Mouse (Mus musculus) mouse trophoblast stem cell (cell line): ENCODE data around the gene Ifit1bl1.
"Not testable (repeated sequence)": the region's sequence is repeated elsewhere in the genome, so short reads cannot be mapped to it uniquely, and the experiment has no call there.

Source experiments
- in situ Hi-C, 2 experiments: fragments of 300-500 bp; cut with MseI, MboI; formaldehyde crosslinking; loops; 2 replicates in 1 of 2; 3 replicates in 1 of 2; pipeline ENCODE4 v1.15.1; 2025

The Ifit1bl1 gene

GRCm38 (mm10) chr19:34601888-34602287 is at the start of gene Ifit1bl1:
Gene Ifit1bl1, minus strand, starts transcription at chr19:34601956.
- in situ Hi-C loops: not testable (repeated sequence)

- in situ Hi-C loops: no loop called here
These were observed 49.2 kb upstream of the Ifit1bl1 start for GRCm38 (mm10) chr19:34650997-34651396.

GRCm38 (mm10) chr19:34650276-34650675 is 48.5 kb upstream of the Ifit1bl1 start:
- in situ Hi-C loops: no loop called here

GRCm38 (mm10) chr19:34647630-34648029 is 45.9 kb upstream of the Ifit1bl1 start:
- in situ Hi-C loops: loop anchor here (25.0 kb wide), 1 partner anchor 310 kb away; no protein-coding TSS in a partner anchor

GRCm38 (mm10) chr19:34642616-34643015 is 40.9 kb upstream of the Ifit1bl1 start:
- in situ Hi-C loops: loop anchor here (25.0 kb wide), 1 partner anchor 305 kb away; no protein-coding TSS in a partner anchor

GRCm38 (mm10) chr19:34640623-34641022 is 38.9 kb upstream of the Ifit1bl1 start, which contains the start of the genes Ifit1bl2 and Ifit1:
Gene Ifit1bl2, minus strand, starts transcription at chr19:34640743.
Gene Ifit1, plus strand, starts transcription at chr19:34640871.
- in situ Hi-C loops: loop anchor here (25.0 kb wide), 1 partner anchor 303 kb away; no protein-coding TSS in a partner anchor

GRCm38 (mm10) chr19:34636933-34637557 is 35.3 kb upstream of the Ifit1bl1 start:
- in situ Hi-C loops: loop anchor here (5.0 to 25.0 kb wide), 2 partner anchors 90 to 300 kb away; no protein-coding TSS in a partner anchor

- in situ Hi-C loops: loop anchor here (25.0 kb wide), 1 partner anchor 296 kb away; no protein-coding TSS in a partner anchor
These were observed 31.7 kb upstream of the Ifit1bl1 start for GRCm38 (mm10) chr19:34633484-34633883.

GRCm38 (mm10) chr19:34631487-34631886 is 29.7 kb upstream of the Ifit1bl1 start:
- in situ Hi-C loops: loop anchor here (25.0 kb wide), 1 partner anchor 294 kb away; no protein-coding TSS in a partner anchor

GRCm38 (mm10) chr19:34627496-34627895 is 25.7 kb upstream of the Ifit1bl1 start:
- in situ Hi-C loops: loop anchor here (25.0 kb wide), 1 partner anchor 290 kb away; no protein-coding TSS in a partner anchor

- in situ Hi-C loops: loop anchor here (25.0 kb wide), 1 partner anchor 287 kb away; no protein-coding TSS in a partner anchor
These were observed 22.9 kb upstream of the Ifit1bl1 start for GRCm38 (mm10) chr19:34624663-34625062.

GRCm38 (mm10) chr19:34623781-34624180 is 22.0 kb upstream of the Ifit1bl1 start:
- in situ Hi-C loops: no loop called here

- in situ Hi-C loops: no loop called here
These were observed 19.1 kb upstream of the Ifit1bl1 start for GRCm38 (mm10) chr19:34620871-34621270.

GRCm38 (mm10) chr19:34612243-34613001 is 10.7 kb upstream of the Ifit1bl1 start:
- in situ Hi-C loops: not testable (repeated sequence)

GRCm38 (mm10) chr19:34610118-34610517 is 8.4 kb upstream of the Ifit1bl1 start:
- in situ Hi-C loops: not testable (repeated sequence)

GRCm38 (mm10) chr19:34607237-34608051 is 5.7 kb upstream of the Ifit1bl1 start, which contains the start of gene Ifit3b:
Gene Ifit3b, plus strand, starts transcription at chr19:34607970.
- in situ Hi-C loops: not testable (repeated sequence)

- in situ Hi-C loops: no loop called here
These were observed 3.7 kb upstream of the Ifit1bl1 start for GRCm38 (mm10) chr19:34605472-34605871.

- in situ Hi-C loops: not testable (repeated sequence)
These were observed 2.5 kb downstream of the Ifit1bl1 start for GRCm38 (mm10) chr19:34599250-34599649.

GRCm38 (mm10) chr19:34598341-34598740 is 3.4 kb downstream of the Ifit1bl1 start:
- in situ Hi-C loops: no loop called here

GRCm38 (mm10) chr19:34596811-34597210 is 4.9 kb downstream of the Ifit1bl1 start:
- in situ Hi-C loops: no loop called here

GRCm38 (mm10) chr19:34594523-34594922 is 7.2 kb downstream of the Ifit1bl1 start:
- in situ Hi-C loops: not testable (repeated sequence)
